Mouse (Mus musculus): ENCODE measurements at regions not wholly inside any gene's neighbourhood (a gene's known extent, or its start where the extent isn't known, plus 50 kb on each side); places are given as distances from the start of the nearest gene placed in this dataset.

DNA sequence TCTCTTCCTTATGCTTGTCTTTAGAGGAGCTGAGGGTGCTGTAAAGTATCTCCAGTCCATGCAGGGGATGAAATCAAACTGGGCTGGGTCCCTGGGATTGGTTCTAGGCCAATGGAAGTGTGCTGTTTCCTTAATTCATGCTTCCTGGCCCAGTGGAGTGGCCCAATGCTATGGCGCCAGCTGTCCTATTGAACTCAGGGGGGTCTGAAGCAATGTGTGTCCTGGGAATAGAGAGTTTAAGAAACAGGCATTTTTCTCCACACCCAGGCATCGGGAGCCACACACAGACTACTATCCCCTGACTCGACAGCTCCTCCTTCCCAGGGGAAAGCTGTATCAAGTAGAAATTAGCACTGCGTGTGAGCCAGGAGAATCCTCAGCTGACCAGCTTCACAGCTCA lies 269.8 kb downstream of the Gadd45g start:
- TF ChIP-seq CTCF (IDR thresholded peaks at IDR 0.05; ENCODE audit: low read depth) = no peak

DNA sequence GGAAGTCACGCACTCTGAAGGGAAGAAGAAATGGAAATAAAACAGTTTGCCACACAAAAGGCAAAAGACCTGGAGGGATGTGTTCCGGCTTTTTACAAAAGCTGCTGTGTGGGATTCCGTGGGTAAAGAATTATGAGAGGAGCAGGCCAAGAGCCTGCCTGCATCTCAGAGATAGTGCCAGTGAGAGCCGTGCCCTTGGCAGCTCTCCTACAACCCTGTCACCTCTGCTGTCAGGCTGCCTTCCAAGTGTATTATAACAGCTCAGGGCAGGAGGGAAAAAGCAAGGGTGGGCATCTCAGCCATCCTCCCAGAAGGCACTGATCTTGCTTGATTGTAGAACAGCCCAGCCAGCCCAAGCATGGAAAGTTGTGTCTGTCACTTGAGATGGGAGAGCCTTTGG lies 270.3 kb downstream of the Gadd45g start:
- no peaks in the 10 kb centered on the region for H3K9me3 ChIP-seq (ENCODE audit: low read length)
- 0 out of 2 replicates have a peak, but pooled peaks cover 3% of the 10 kb centered on the region for H3K4me1 ChIP-seq (ENCODE audit: insufficient read depth)
- 53% methylated on average over 4 of the region's 4 CpGs for WGBS
- H3K4me2 ChIP-seq (ENCODE audit: low read depth) = no peak overlapping the region
- no peaks in the 10 kb centered on the region for H3K27me3 ChIP-seq (ENCODE audit: insufficient read depth, low read length)
- no peaks in the 10 kb centered on the region for H3K36me3 ChIP-seq (ENCODE audit: insufficient read depth)
- no peak for TF ChIP-seq CTCF (IDR thresholded peaks at IDR 0.05; ENCODE audit: low read depth)
- H3K9ac ChIP-seq = no peak overlapping the region
- DNase-seq (no peak), ATAC-seq (peak; percentile 39)
- H3K27ac ChIP-seq (ENCODE audit: low read depth, low read length) = no peak overlapping the region
- no peak overlapping the region for H3K4me3 ChIP-seq (ENCODE audit: low read depth, low read length)

More for the DNA sequence above, 269.8 kb downstream of the Gadd45g start:
- no peak overlapping the region for H3K4me3 ChIP-seq (ENCODE audit: low read depth, low read length)
- H3K27me3 ChIP-seq (ENCODE audit: insufficient read depth, low read length) = no peaks in the 10 kb centered on the region
- H3K4me1 ChIP-seq (ENCODE audit: insufficient read depth) = 0 out of 2 replicates have a peak, but pooled peaks cover 3% of the 10 kb centered on the region
- DNase-seq = no peak
- H3K4me2 ChIP-seq (ENCODE audit: low read depth) = no peak overlapping the region
- no peaks in the 10 kb centered on the region for H3K9me3 ChIP-seq (ENCODE audit: low read length)
- H3K27ac ChIP-seq (ENCODE audit: low read depth, low read length) = no peak overlapping the region
- no peak overlapping the region for H3K9ac ChIP-seq
- WGBS = 66% methylated on average over 4 of the region's 4 CpGs
- no peaks in the 10 kb centered on the region for H3K36me3 ChIP-seq (ENCODE audit: insufficient read depth)
- no peak for ATAC-seq

DNA sequence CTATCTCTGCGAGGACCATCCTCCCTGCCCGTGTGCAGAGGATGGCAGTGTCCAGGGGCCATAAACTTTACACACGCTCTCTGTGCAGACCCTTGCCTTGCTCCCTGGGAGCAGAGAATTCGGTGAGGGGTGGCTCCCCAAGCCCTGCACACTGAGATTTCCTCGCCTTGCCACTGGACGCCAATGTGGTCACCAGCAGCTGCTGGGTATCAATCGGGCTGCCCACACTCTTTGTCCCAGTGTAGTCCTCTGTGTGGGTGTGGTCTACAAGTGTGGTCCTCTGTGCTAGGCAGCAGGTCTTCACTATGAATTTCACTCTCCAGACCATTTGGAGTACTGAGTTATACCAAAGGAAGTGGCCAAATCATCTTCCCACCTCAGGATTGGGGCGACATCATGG lies 274.3 kb downstream of the Gadd45g start:
- no peaks in the 10 kb centered on the region for H3K9me3 ChIP-seq (ENCODE audit: low read length)
- no peak overlapping the region for H3K9ac ChIP-seq
- DNase-seq = no peak
- no peaks in the 10 kb centered on the region for H3K27me3 ChIP-seq (ENCODE audit: insufficient read depth, low read length)
- no peak for ATAC-seq
- no peak for TF ChIP-seq CTCF (IDR thresholded peaks at IDR 0.05; ENCODE audit: low read depth)
- H3K4me3 ChIP-seq (ENCODE audit: low read depth, low read length) = no peak overlapping the region
- no peak overlapping the region for H3K27ac ChIP-seq (ENCODE audit: low read depth, low read length)
- 0 out of 2 replicates have a peak, but pooled peaks cover 3% of the 10 kb centered on the region for H3K4me1 ChIP-seq (ENCODE audit: insufficient read depth)
- no peak overlapping the region for H3K4me2 ChIP-seq (ENCODE audit: low read depth)
- H3K36me3 ChIP-seq (ENCODE audit: insufficient read depth) = no peaks in the 10 kb centered on the region
- 93% methylated on average over 8 of the region's 8 CpGs for WGBS

DNA sequence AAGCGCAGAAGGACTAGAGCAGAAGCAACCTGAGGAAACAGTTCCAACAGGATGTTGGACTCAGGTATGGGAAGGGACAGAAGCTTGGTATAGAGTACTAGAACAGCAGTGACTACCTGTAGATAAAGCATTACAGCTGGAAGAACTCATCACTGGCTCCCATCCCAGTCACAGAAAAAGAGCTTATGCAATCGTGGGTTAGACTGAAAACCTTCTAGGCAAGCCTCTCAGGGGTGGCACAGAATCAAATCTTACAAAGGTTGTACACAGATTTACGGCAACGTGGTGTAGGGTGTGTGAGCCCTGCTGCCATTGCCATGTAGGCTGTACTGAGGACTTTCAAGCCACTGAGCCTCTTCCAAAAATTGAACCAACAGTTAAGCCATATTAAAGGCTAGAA lies 278.6 kb downstream of the Gadd45g start:
- 80% methylated on average over 4 of the region's 4 CpGs for WGBS
- H3K27me3 ChIP-seq (ENCODE audit: insufficient read depth, low read length) = no peaks in the 10 kb centered on the region
- H3K36me3 ChIP-seq (ENCODE audit: insufficient read depth) = no peaks in the 10 kb centered on the region
- no peak overlapping the region for H3K27ac ChIP-seq (ENCODE audit: low read depth, low read length)
- ATAC-seq (no peak), DNase-seq (no peak)
- no peaks in the 10 kb centered on the region for H3K4me1 ChIP-seq (ENCODE audit: insufficient read depth)
- no peak for TF ChIP-seq CTCF (IDR thresholded peaks at IDR 0.05; ENCODE audit: low read depth)
- no peak overlapping the region for H3K9ac ChIP-seq
- no peak overlapping the region for H3K4me2 ChIP-seq (ENCODE audit: low read depth)
- H3K9me3 ChIP-seq (ENCODE audit: low read length) = no peaks in the 10 kb centered on the region
- no peak overlapping the region for H3K4me3 ChIP-seq (ENCODE audit: low read depth, low read length)

DNA sequence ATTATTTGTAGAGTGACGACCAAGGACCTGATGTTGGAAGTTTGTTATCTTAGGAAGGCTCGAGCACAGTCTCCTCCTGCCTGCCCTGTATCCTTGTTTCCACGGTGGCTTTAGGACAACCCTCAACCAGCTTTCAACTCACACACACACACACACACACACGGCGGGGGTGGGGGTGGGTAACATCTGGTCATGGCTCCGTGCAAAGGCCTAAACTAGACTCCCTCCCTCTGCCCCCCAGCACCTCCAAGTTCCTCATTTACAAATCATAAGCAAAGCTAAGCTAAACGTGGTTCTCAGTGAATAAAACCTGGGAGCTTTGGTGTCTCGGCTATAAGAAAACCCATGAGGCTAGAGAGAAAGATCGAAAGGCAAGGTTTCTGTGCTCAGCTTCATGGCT lies 281.3 kb downstream of the Gadd45g start:
- Histone ChIP-seq H3K27me3 (ENCODE audit: insufficient read depth, low read length) (no peaks in the 10 kb centered on the region), H3K4me3 (ENCODE audit: low read depth, low read length) (no peak overlapping the region), H3K9me3 (ENCODE audit: low read length) (no peaks in the 10 kb centered on the region), H3K4me2 (ENCODE audit: low read depth) (no peak overlapping the region), H3K9ac (no peak overlapping the region), H3K27ac (ENCODE audit: low read depth, low read length) (no peak overlapping the region), H3K36me3 (ENCODE audit: insufficient read depth) (no peaks in the 10 kb centered on the region), H3K4me1 (ENCODE audit: insufficient read depth) (no peaks in the 10 kb centered on the region)
- WGBS = 84% methylated on average over 9 of the region's 9 CpGs
- TF ChIP-seq CTCF (IDR thresholded peaks at IDR 0.05; ENCODE audit: low read depth) = no peak
- DNase-seq (no peak), ATAC-seq (no peak)

DNA sequence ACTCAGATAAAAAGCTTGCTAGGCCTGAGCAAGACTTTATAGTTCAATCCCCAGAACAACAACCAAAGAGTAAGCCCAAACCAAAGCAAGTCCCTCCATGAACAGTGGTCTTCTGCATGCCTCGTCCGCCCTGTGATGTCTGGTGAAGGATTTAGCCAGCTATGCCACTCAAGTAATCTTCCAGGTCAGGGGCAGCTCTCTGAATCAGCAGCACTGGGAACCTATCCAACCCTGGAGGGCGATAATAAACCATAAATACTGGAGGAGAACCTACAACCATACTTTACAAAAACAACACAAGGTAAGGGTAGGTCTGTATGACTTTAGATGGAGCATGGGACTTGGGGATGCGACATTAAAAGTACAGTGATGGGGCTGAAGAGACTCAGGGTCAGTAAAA lies 283.0 kb downstream of the Gadd45g start:
- H3K4me2 ChIP-seq (ENCODE audit: low read depth) = no peak overlapping the region
- WGBS = 88% methylated on average over 4 of the region's 4 CpGs
- H3K4me3 ChIP-seq (ENCODE audit: low read depth, low read length) = no peak overlapping the region
- H3K27me3 ChIP-seq (ENCODE audit: insufficient read depth, low read length) = no peaks in the 10 kb centered on the region
- TF ChIP-seq CTCF (IDR thresholded peaks at IDR 0.05; ENCODE audit: low read depth) = no peak
- H3K4me1 ChIP-seq (ENCODE audit: insufficient read depth) = no peaks in the 10 kb centered on the region
- H3K27ac ChIP-seq (ENCODE audit: low read depth, low read length) = no peak overlapping the region
- no peaks in the 10 kb centered on the region for H3K9me3 ChIP-seq (ENCODE audit: low read length)
- H3K9ac ChIP-seq = no peak overlapping the region
- no peak for ATAC-seq
- H3K36me3 ChIP-seq (ENCODE audit: insufficient read depth) = no peaks in the 10 kb centered on the region
- no peak for DNase-seq

DNA sequence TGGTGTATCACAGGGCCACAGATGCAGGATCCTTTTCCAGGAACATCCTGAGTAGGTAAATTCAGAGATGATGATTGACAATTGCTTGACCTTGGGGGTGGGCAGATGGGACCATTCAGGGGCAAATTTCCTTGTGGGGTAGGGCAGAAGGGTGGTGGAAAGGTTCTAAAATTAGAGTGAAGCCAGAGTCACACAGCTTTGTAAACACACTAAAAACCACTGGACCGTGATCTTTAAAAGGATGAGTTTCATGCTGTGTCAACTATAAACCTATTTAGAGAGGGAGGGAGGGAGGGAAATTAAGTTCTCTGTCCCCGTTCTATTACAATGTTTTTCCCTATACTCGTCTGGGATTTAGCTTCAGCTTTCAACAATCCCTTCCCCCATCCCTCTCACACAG lies 286.7 kb downstream of the Gadd45g start:
- no peak for TF ChIP-seq CTCF (IDR thresholded peaks at IDR 0.05; ENCODE audit: low read depth)
- no peak overlapping the region for H3K4me2 ChIP-seq (ENCODE audit: low read depth)
- ATAC-seq = no peak
- no peaks in the 10 kb centered on the region for H3K27me3 ChIP-seq (ENCODE audit: insufficient read depth, low read length)
- H3K4me3 ChIP-seq (ENCODE audit: low read depth, low read length) = no peak overlapping the region
- no peak overlapping the region for H3K27ac ChIP-seq (ENCODE audit: low read depth, low read length)
- H3K9ac ChIP-seq = no peak overlapping the region
- 56% methylated on average over 3 of the region's 3 CpGs for WGBS
- H3K36me3 ChIP-seq (ENCODE audit: insufficient read depth) = no peaks in the 10 kb centered on the region
- DNase-seq = no peak
- H3K9me3 ChIP-seq (ENCODE audit: low read length) = no peaks in the 10 kb centered on the region
- H3K4me1 ChIP-seq (ENCODE audit: insufficient read depth) = no peaks in the 10 kb centered on the region
